Mouse (Mus musculus) neutrophil, adult 5-6 weeks (primary cell): ENCODE results near the gene Zfp54. TPM values are rescaled to one million over a fixed set of nuclear protein-coding genes. Genes with fewer than 3 reads are reported as not detected.
"Not testable (repeated sequence)": the region's sequence is repeated elsewhere in the genome, so short reads cannot be mapped to it uniquely, and the experiment has no call there.

Experiments used
- ATAC-seq: fragments of 151-379, 151-347 bp; 2 replicates; pipeline ENCODE4 v1.8.0; 2017; ENCODE audit warnings: mild to moderate bottlenecking, moderate TSS enrichment; ENCODE audit not compliant: insufficient number of reproducible peaks, poor library complexity, low FRiP score, severe bottlenecking; ENCODE audit errors: extremely low read depth
- total RNA-seq: library from RNA; stranded (forward); fragments of 200-1000 nt; gene quantifications from 2 replicates; pipeline ENCODE4 v1.2.3, GENCODE M21; 2017

Gene Zfp54
- 3.8 and 5.6 TPM in 2 replicates for total RNA-seq

DNA sequence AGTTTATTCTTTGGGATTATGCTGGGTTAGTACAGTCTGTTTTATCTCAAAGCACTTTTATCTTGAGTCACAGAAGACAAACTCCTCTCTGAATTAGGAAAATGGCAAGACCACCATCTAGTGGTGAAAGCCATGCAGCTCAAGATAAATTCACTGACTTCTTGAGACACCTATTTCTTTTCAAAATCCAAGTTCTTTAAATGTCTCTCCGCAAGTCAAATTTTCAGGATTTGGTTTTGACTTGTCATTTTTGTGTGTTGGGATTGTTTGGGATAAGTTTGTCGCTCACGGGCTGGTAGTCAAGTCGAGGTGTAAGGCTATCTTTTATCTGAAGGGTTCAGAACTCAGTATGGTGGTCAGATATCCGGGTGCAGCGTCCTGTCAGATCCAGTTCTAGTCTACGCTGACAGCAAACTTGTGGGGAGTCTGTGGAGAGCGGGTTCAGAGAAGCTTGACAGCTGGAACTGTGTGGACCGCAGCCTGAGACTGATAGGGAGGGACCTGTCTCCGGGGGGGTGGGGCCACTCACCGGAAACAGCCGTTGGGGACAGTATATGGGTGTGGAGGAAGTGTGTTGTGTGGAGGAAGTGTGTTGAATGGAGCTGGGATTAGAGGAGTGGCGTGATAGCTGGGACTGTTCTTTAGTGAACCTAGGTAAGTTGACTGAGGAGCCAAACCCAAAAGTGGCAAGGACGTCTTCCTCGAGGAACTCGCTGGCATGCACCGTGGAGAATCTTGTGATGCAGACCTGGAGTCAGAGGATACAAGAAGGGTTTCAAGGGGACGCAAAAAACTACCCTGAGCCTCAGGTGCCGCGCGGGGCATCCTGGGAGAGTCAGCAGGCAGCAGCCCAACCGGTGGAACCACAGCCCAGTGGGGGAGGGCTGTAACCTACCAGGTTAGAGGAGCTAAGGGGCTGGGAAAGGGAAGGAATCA, at the start of gene Zfp54:
Gene Zfp54 (plus strand): TSS at position 564 of the 936 bp plus-strand sequence.
- ATAC-seq, result peak; percentile 90

DNA sequence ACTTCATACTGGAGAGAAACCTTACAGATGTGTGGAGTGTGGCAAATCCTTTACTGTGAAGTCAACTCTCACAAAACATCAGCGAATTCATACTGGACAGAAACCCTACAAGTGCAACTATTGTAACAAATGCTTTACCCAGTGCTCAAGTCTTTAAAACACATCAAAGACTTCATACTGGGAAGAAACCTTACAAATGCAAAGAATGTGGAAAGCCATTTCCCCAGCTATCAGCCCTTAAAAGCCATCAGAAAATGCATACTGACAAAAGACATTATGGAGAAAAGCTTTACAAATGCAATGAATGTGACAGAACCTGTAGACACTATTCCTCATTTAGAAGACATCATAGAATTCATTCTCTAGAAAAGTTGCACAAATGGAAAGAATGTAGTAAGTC, 47.7 kb upstream of the Zfp54 start:
- no peak for ATAC-seq

DNA sequence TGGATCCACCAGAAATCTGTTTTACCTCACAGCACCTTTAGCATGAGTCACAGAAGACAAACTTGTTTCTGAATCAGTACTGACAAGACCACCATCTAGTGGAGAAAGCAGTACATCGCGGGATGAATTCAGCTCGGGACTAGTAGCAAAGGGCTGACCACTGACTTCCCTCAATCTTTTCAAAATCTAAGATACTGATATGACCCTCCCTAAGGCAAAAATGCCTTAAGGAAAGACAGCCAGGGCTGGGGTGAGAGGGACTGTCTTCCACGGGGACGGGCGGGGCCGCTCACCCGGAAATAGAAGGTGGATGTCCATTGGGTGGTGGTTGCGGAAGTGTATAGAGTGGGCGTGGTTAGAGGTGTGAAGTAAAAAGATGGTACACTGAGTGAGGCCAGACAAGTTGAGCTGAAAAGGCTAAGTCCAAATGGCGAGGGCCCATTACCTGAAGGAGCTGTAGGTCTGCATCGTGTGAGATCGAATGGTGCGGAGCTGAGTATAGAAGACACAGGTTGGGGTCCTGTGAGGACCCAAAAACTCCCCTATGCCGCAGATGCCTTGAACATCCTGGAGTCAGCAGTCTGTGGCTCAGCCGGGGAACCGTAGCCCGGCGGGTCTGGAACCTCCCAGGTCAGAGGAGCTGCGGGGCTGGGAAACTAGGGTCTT, 39.5 kb upstream of the Zfp54 start, which contains the start of gene Zfp677:
Gene Zfp677 (plus strand): TSS at position 358 of the 666 bp plus-strand sequence.
- peak; percentile 99 for ATAC-seq

DNA sequence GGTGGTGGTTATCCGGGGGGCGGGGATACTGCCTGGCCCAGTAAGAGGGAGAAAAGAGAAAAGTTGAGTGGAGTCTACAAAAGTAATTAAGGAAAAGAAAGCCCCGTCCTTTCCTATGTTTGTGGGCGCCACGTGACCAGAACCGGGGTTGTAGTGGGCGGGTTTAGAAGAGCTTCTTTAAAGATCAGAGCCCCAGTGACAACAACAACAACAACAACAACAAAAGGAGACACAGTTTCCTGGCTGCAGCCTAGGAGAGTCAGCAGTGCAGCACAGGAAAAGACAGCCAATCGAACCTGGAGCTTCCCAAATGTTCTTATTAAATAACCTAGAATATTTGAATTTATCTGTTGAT, 39.0 kb upstream of the Zfp54 start:
- ATAC-seq, result no peak

DNA sequence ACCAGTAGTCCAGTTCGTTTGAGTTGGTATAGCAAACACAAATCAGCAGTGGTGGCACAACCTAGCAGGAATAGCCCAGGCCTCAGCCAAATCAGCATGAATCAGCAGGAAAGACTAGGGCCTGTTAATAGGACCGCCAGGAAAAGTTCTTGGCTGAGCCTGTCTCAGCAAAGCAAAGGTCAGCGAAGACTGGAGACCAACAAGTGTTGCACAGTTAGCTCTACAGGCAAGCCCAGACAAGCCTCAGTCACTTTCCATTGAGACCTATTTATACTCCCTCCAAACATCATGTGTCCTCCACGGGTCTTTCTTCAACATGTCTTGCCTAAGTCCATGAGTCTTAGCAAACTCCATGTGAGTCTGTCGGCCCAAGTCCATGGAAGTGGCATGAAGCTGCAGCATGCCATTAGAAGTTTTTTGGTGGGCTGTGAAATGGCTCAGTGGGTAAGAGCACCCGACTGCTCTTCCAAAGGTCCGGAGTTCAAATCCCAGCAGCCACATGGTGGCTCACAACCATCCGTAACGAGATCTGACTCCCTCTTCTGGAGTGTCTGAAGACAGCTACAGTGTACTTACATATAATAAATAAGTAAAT, 15.9 kb downstream of the Zfp54 start:
- ATAC-seq, result not testable (repeated sequence)

DNA sequence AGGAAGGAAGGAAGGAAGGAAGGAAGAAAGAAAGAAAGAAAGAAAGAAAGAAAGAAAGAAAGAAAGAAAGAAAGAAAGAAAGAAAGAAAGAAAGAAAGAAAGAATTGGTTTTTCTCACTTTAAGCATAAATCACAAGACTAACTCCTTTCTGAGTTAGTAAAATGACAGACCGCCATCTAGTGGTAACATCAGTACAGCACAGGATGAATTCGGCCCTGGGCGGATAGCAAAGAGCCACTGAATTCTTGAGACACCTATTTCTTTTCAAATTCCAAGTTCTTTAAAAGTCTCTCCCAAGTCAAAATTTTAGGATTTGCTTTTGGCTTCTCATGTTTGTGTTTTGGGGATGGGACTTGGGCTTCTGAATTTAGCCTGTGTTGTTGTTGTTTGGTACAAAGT, 26.6 kb downstream of the Zfp54 start:
- ATAC-seq, result peak; percentile 69

DNA sequence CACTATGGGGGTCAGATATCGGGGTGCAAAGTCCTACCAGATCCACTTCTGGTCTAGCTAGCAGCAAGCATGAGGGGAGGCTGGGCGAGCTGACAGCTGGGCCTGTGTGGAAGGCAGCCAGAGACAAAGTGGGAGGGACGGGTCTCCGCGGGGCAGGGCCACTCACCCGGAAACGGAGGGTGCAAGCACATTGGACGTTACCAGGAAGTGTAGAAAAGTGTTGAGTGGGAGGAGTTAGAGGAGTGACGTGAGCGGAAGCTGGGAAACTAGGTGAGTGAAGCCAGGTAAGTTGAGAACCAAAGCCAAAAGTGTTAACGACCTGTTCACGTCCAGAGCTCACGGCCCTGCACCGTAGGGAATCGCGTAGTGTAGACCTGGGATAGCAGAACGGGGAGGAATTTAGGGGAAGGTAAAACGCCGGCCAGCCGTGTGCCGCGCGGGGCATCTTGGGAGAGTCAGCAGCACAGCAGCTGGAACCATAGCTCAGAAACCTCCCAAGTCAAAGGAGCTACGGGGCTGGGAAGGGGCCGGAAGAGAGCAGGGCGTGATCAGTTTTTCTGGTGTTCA, 27.2 kb downstream of the Zfp54 start, which contains the start of gene Zfp51:
Gene Zfp51 (plus strand): TSS at position 237 of the 567 bp plus-strand sequence.
- ATAC-seq, result peak; percentile 98

DNA sequence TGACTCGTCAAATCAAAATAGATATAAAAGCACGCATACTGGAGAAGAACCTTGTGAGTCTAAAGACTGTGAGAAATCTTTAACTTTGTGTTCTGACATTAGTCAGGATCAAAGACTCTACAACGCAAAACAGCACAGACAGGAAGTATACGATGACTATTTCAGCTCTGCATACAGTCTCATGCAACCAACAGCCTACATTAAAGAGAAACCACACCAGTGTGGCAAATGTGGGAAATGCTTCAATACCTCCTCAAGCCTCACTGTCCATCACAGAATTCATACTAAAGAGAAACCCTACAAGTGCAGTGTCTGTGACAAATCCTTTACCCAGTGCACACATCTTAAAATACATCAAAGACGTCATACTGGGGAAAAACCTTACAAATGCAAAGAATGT, 40.5 kb downstream of the Zfp54 start:
- peak; percentile 82 for ATAC-seq

DNA sequence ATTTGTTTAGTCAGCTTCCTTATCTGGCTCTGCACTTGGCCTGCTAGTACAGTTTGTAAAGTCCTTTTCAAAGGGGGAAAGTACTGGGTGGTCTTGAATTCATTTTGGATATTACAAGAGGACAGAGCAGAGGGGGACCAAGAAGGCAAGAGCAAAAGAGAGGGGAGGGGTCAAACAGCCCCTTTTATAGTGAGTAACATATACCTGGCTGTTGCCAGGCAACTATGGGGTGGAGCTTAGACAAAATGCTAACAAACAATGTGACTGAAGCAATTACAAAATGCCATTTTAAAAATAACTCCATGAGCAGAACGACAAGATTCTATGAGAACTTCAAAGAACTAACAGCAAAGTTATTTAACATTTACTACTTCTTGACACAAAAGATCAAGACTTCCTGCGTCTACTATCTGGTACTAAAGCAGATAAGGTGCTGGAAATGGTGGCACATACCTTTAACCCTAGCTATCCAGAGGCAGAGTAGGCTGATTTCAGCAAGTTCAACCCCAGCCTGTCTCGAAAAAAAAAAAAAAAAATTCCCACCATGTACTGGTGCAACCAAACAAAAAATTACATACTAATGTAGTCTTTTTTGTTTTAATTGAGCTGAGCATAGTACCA, 49.1 kb downstream of the Zfp54 start:
- no peak for ATAC-seq

DNA sequence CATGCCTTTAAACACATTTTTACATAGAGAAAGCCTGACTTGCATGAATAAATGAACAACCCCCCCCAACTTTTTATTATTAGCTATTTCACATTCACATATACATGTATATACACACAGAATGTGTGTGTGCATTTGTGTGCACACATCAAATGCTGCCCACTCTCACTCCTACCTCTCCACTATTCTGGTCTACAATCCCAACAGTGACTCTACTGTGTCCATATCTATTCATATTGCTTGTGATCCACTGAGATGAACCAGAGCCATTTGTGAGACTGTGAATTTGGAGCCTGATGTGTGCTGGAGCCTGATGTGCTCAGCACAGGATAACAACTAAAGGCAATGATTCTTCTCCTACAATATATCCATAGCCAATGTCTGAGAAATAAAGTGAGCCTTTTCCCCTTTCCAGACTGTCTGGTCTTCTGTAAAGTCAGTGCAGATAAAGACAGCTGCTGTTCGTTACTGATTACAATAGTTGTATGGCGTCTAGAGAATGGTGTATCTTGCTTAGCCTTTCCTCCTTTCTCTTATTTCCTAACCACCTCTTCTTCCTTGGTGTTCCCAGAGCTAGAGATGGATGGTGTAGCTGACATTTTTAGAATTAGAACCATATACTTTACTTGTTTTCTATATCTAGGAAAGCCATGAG, 49.8 kb downstream of the Zfp54 start:
- no peak for ATAC-seq

DNA sequence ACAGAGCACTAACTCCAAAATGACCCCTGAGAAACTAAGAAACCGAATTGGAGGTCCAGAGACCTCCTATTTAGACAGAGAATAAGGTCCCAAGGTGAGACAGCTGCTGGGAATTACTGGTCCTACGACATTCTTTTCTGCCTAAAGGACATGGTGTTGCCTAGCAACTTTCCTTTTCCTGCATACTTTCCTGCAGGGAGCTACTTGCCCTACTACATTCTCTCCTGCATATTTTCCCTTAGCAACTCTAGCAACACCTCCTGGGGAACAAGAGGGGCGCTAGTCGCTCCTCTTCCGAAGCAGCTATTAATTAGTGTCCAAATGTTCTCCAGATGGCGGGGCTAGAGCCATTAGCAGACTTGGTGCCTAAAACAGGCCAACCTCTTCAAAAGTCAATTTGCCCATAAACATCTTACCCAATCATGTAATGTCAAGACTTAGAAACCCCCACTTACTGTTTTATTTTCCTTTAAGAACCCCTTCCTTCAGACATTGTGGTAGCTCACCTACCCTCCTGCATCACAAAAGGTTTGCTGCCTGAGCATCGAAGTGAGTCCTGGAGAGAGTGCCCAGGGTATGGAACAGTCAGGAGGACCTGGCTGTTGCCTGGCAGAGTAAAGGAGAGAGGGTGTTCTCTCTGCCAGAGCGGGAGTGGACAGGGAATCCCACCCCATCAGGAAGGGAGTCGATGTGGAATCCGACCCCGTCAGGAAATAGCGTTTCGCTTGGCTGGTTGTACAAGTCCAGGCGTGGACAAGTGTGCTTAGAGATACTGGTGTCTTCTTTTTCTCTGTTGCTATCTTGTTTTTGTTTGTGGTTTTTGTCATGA, 50.5 kb downstream of the Zfp54 start:
- ATAC-seq, result no peak

DNA sequence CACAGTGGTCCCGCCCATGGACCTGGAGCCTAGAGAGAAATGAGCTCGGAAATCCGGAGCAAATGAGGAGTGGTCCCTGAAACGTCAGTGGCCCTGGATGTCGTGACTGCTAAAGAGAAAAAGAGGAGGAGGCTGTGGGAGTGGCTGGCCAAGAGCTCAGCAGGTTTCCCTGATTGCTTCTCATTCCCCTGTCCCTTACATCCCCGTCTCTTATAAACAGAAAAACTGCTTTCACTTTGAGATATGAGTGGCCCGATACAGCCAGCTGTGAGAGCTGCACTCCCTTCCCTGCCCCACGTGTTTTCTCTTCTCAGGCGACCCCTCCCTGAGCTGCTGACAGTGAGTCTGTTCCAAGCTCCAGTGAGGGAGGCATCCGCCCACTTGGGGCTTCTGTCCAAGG, 51.7 kb downstream of the Zfp54 start:
- ATAC-seq, result not testable (repeated sequence)

DNA sequence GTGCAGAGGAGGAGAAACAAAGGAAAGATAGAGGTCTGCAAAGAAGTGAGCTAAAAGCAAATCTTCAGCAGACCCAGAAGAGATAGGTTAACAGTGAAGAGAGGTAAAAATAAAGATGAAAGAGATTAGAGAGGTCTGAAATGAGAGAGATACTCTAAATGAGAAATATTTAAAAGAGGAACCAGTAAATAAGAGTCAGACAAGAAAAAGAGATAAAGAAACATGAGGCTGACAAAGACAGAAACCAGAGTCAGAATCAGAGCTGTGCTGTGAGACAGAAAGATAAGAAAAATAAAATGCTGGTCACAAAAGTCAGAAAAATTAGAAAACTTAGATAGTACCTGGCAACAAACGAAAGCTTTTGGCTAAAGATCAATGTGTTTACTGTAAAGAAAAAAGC, 52.3 kb downstream of the Zfp54 start:
- ATAC-seq, result not testable (repeated sequence)

DNA sequence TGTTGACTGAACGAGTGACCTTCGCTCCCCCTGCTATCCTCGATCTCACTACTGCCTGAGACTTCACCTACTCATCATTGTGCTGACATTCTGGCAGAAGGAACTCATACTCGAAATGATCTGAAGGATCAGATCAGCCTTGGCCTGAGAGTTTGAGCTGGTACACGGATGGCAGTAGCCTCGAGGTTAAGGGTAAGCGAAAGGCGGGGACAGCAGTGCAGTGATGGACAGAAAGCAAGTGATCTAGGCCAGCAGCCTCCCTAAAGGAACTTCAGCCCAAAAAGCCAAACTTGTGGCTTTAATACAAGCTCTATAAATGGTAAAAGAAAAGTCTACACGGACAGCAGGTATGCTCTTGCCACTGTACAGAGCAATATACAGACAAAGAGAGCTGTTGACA, 53.3 kb downstream of the Zfp54 start:
- not testable (repeated sequence) for ATAC-seq

DNA sequence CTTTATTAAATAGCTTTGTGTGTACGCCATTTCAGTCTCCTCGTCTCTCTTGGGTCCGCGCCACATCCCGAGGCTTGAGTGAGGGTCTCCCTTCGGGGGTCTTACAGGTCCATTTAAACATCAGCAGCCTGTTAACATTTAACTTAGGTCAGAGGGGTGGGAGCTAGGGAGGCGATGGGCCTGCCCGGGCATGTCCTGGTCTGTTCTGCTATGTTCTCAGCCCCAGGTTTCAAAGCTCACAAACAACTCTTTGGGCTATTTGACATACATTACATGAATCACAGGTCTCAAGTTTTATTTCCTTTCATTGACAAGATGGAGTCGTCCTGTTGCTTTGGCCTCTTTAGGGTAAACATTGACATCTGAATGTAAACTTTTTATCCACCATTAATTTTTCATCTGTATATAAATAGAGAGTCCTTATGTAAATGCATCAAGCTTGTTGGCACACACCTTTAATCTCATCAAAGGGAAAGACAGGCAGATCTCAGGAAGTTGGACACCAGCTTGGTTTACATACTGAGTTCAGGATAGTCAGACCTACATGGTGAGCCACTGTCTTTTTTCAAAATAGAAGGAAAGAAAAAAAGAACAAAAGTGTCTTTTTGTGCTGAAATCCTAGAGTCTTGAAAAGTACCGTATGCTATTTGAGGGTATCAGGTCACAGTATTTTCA, 55.2 kb downstream of the Zfp54 start:
- not testable (repeated sequence) for ATAC-seq
